Mouse (Mus musculus) heart, postnatal 36 days (tissue): ENCODE measurements at regions not wholly inside any gene's neighbourhood (a gene's known extent, or its start where the extent isn't known, plus 50 kb on each side); places are given as distances from the start of the nearest gene placed in this dataset.
"Not testable (repeated sequence)": the region's sequence is repeated elsewhere in the genome, so short reads cannot be mapped to it uniquely, and the experiment has no call there.

Source experiments
- DNase-seq, 2 experiments: peaks; one replicate each; pipeline ENCODE4 v3.0.0; 2021 to 2022
- intact Hi-C: fragments of 180-260 bp; cut with DNase I; formaldehyde crosslinking; loops from one replicate; pipeline ENCODE4 v1.15.1; 2025
- microRNA-seq, 2 experiments: library from miRNA; unstranded; fragments of <30 nt; microRNA quantifications; one replicate each; pipeline ENCODE4 v1.2.0; 2021; ENCODE audit warnings: borderline number of aligned reads in 2 of 2

GRCm38 (mm10) chr1:165018236-165018635 lies 82.9 kb upstream of the Xcl1 start:
- intact Hi-C loops: no loop called here
- no peak for DNase-seq

DNA sequence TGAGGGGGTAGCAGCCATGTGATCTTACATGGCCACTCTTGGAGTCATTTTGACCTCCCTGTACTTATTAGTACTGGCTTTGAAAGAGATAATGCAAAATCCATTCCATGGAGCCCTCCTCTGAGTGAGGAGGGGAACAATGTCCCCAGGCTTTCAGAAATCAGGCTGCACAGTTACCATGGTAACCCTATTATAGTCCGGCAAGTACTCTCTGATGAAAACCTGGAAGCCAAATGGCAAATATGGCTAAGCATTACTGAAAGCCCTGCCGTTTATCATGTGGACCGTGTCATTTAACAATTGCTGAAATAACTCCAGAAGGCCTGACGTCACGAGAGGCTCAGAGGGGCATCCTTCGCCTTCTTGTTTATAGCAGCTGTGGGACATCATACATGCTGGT lies 82.5 kb upstream of the Xcl1 start:
- no peak for DNase-seq
- intact Hi-C loops: no loop called here

GRCm38 (mm10) chr1:165014328-165014727 lies 79.0 kb upstream of the Xcl1 start:
- intact Hi-C loops: no loop called here
- no peak for DNase-seq

- DNase-seq: no peak
- intact Hi-C loops: no loop called here
These were observed 78.1 kb upstream of the Xcl1 start for GRCm38 (mm10) chr1:165013428-165013827.

DNA sequence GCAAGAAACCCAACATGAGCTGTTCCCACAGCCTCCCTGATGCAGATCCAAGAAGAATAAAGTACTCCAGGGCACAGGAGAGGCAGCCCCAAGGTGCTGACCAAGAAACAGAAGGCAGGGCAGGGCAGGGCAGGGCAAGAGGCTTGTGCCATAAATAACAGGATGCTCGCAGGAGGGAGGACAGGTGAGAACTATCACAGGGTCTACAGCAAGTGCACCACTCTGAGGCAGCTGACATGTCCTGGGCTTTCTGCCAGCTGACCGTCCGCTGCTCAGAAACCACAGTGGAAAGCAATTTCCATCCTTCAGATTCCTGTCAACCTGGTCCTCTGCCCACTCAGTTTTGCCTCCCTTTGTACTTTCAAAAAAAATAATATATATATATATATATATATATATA lies 77.0 kb upstream of the Xcl1 start:
- no peak for DNase-seq
- intact Hi-C loops: no loop called here

- intact Hi-C loops: no loop called here
These were observed 64.2 kb upstream of the Xcl1 start for GRCm38 (mm10) chr1:164999515-164999914.

GRCm38 (mm10) chr1:164998621-164999020 lies 63.3 kb upstream of the Xcl1 start:
- intact Hi-C loops: no loop called here
- DNase-seq: no peak

More at GRCm38 (mm10) chr1:164999515-164999914, 64.2 kb upstream of the Xcl1 start:
- DNase-seq: no peak

GRCm38 (mm10) chr1:164997660-164998059 lies 62.3 kb upstream of the Xcl1 start:
- intact Hi-C loops: no loop called here
- peak in 1 of 2 experiments; percentile 11 for DNase-seq

- intact Hi-C loops: no loop called here
- peak in 1 of 2 experiments; percentile 7 for DNase-seq
These were observed 58.9 kb upstream of the Xcl1 start for GRCm38 (mm10) chr1:164994247-164994660.

DNA sequence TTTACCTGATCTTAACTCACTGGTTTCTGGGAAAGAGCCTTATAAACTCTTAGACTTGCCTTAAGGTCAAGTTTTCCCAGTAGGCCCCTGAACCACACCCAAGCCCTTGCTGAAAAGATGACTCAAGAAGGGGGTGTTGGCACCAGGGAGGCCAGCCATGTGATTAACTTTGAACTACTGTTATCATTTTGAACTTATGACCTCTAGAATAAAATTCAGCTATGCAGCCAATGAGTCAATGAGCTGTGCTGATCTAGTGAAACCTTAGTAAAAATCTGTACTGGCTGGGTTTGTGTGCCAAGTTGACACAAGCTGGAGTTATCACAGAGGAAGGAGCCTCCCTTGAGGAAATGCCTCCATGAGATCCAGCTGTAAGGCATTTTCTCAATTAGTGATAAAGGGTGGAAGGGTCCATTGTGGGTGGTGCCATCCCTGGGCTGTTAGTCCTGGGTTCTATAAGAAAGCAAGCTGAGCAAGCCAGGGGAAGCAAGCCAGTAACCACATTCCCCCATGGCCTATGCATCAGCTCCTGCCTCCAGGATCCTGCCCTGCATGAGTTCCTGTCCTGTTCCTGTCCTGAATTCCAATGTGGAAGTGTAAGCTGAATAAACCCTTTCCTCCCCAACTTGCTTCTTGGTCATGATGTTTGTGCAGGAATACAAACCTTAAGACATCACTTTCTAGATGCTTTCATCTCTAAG lies 58.0 kb upstream of the Xcl1 start:
- peak in 1 of 2 experiments; percentile 10 for DNase-seq

DNA sequence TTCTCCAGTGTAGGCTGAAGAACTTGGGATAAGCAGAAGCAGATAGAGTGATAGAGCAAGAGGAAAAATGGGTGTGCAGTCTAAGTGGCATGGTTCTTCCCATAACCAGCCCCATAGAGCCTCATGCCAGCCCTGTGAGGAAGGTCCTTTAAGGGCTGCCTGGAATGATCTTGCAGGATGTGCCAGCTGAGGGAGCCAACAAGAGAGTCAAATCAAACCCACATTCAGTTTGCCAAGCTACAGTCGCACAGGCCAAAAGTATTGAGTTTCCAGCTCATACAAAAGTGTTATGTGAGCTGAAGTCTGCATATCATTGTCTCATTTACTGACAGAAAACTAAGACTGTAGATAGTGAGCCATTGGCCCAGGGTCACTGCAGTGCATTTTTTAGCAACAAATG lies 53.7 kb upstream of the Xcl1 start:
- peak in 1 of 2 experiments; percentile 7 for DNase-seq
- intact Hi-C loops: loop anchor here (5.0 kb wide), 1 partner anchor 123 kb away; no protein-coding TSS in a partner anchor

More for the DNA sequence above, 58.0 kb upstream of the Xcl1 start:
- intact Hi-C loops: not testable (repeated sequence)

GRCm38 (mm10) chr1:164988191-164988590 lies 52.9 kb upstream of the Xcl1 start:
- DNase-seq: no peak
- intact Hi-C loops: loop anchor here (5.0 kb wide), 1 partner anchor 124 kb away; no protein-coding TSS in a partner anchor

DNA sequence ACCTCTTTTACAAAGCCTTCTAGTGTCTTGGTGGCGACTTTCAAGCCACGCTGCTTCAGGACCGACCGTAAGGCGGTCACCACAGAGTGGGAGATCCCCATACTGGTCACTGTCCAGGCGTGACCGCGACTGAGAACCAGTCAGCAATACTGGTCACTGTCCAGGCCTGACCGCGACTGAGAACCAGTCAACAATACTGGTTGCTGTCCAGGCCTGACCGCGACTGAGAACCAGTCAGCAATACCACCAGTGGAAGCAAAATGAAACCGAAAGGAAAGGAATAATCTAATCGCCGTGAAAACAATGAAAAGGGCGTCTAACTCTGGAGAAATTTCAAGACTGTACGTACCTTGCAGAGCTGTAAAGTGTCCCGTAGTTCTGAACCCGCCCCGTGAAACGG lies 50.2 kb upstream of the Xcl1 start:
- intact Hi-C loops: loop anchor here (5.0 kb wide), 1 partner anchor 127 kb away; no protein-coding TSS in a partner anchor
- DNase-seq: not testable (repeated sequence)

Small RNA genes lying in the stretch of these regions (microRNA-seq; reads per million reads assigned to microRNA genes)
- 0 reads per million in 2 experiments for gene Gm26042
